Mouse (Mus musculus): ENCODE data around the gene Tssk1. TPM values are rescaled to one million over a fixed set of nuclear protein-coding genes. Genes with fewer than 3 reads are reported as not detected.

Gene Tssk1
- polyA plus RNA-seq, 2 experiments, result not detected

DNA sequence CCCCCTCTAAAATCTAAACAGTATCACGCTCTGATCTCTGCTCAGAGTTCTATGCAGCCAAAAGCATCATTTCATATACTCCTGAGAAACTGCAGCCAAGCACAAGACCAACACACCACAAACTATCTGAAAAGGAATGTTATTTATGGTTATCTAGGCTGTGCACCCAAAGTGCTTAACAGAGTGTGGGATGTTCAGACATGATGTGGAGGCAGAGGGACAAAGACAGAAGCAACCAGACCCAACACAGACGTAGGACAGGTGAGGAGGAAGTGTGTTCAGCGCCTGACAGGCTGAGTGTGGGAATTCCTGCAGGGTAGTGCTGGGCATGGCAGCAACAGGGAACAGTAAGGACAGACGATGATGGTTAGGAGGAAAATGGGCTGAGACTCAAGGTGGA, 14.5 kb upstream of the Tssk1 start:
- Histone ChIP-seq H3K4me1 (replicated peaks; ENCODE audit: control insufficient read depth in 2 of 2, insufficient read depth in 2 of 2, low read length in 1 of 2) (peaks cover 0 to 5% of the 10 kb centered on the region in 2 experiments; a peak in 2 of 4 replicates), H3K9me3 (ENCODE audit: control insufficient read depth, low read length) (no peaks in the 10 kb centered on the region; the same call in 1 of the 2 replicates), H3K4me2 (ENCODE audit: low read depth) (no peak overlapping the region), H3K36me3 (replicated peaks; ENCODE audit: control insufficient read depth, insufficient read depth, low read depth) (no peaks in the 10 kb centered on the region; the same call in none of the 2 replicates), H3K27me3 (ENCODE audit: control insufficient read depth, insufficient read depth, low read length) (no peaks in the 10 kb centered on the region), H3K4me3 (ENCODE audit: insufficient read depth in 1 of 2, low read depth in 2 of 2, low read length in 2 of 2) (no peak overlapping the region), H3K27ac (no peak overlapping the region), H3K9ac (replicated peaks) (no peak overlapping the region)
- ATAC-seq (ENCODE audit: insufficient read depth), result no peak
- 78% methylated on average over 4 of the region's 4 CpGs for WGBS (ENCODE audit: insufficient replicate concordance)
- no peak for DNase-seq (ENCODE audit: low read depth in 3 of 3, low spot score in 3 of 3)
- TF ChIP-seq EP300 (IDR thresholded peaks at IDR 0.05; ENCODE audit: low read depth) (no peak), CTCF (IDR thresholded peaks at IDR 0.05; ENCODE audit: low read depth) (no peak)

DNA sequence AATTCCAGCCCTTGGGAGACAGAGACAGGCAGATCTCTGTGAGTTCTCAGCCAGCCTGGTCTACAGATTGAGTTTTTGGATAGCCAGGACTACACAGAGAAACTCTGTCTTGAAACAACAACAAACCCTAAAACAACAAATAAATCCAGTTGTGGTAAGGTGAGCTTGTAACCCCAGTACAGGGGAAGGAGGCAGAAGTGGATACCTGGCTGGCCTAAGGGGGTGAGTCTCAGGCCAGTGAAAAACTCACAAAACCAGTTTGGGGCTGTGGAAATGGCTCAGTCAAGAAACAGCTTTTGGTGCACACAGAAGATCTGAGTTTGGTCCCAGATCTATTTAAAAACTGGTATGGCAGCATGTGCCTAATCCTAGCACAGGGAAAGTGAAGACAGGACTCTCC, 11.8 kb upstream of the Tssk1 start:
- Histone ChIP-seq H3K27ac (no peak overlapping the region), H3K9me3 (ENCODE audit: control insufficient read depth, low read length) (no peaks in the 10 kb centered on the region; the same call in 1 of the 2 replicates)

DNA sequence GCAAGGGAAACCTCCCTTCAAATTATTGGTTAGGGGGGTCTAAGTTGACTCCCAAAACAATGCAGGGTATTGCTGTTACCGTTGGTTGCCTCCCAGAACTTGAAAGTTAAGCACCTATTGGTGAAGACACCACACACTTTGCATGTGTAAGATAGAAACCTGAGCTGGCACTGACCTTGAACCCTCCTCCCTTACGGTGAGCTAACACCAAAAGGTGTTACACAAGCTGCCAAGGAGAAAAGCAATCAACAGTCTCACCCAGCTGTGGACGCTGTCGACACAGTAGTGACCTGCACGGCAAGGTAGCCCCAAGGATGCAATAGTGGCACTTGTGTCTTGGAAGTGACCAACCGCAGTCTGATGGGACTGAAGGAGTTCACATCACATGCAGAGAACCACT, 9.9 kb upstream of the Tssk1 start:
- no peak for DNase-seq (ENCODE audit: low read depth in 3 of 3, low spot score in 3 of 3)
- no peaks in the 10 kb centered on the region for H3K9me3 ChIP-seq (ENCODE audit: control insufficient read depth, low read length)
- TF ChIP-seq CTCF (IDR thresholded peaks at IDR 0.05; ENCODE audit: low read depth), result no peak
- TF ChIP-seq EP300 (IDR thresholded peaks at IDR 0.05; ENCODE audit: low read depth), result no peak

More for the DNA sequence above, 11.8 kb upstream of the Tssk1 start:
- Histone ChIP-seq H3K4me1 (replicated peaks; ENCODE audit: control insufficient read depth in 2 of 2, insufficient read depth in 2 of 2, low read length in 1 of 2) (peaks cover 0 to 6% of the 10 kb centered on the region in 2 experiments; a peak in 1 of 4 replicates), H3K36me3 (replicated peaks; ENCODE audit: control insufficient read depth, insufficient read depth, low read depth) (no peaks in the 10 kb centered on the region; the same call in none of the 2 replicates), H3K4me3 (ENCODE audit: insufficient read depth in 1 of 2, low read depth in 2 of 2, low read length in 2 of 2) (no peak overlapping the region), H3K9ac (replicated peaks) (no peak overlapping the region), H3K4me2 (ENCODE audit: low read depth) (no peak overlapping the region), H3K27me3 (ENCODE audit: control insufficient read depth, insufficient read depth, low read length) (no peaks in the 10 kb centered on the region)
- DNase-seq (ENCODE audit: low read depth in 3 of 3, low spot score in 3 of 3) (no peak), ATAC-seq (ENCODE audit: insufficient read depth) (no peak)
- TF ChIP-seq CTCF (IDR thresholded peaks at IDR 0.05; ENCODE audit: low read depth) (no peak), EP300 (IDR thresholded peaks at IDR 0.05; ENCODE audit: low read depth) (no peak)

DNA sequence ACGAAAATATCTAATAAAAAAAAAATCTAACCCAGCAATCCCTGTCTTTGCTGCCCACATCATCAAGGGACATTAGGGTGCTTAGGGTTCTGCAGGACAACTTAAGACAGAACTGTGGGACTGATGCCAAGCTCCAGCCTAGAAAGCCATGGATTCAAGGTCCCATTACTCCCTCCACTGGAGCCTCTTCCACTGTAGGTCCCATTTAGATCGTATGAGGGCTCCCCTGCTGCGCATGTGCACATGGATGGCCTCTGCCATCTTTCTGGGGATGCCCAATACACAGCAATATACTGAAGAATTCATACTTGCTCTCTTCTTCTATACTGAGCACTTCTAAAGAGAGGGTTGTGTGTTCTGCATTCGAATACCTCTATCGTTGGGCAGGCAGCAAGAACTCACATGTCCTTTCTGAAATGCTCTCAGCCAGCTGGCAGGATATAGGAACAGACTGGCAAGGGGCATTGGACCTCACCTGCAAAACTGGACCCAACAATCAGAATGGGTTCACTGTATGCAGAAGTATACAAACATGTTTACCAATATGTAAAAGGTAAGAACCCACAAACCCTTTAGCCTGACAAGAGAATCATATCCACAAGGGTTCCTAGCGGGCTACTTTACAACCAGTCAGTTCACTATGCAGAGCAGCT, 4.2 kb upstream of the Tssk1 start:
- 79% methylated on average over 6 of the region's 6 CpGs for WGBS (ENCODE audit: insufficient replicate concordance)
- Histone ChIP-seq H3K9me3 (ENCODE audit: control insufficient read depth, low read length) (no peaks in the 10 kb centered on the region), H3K4me3 (ENCODE audit: insufficient read depth in 1 of 2, low read depth in 2 of 2, low read length in 2 of 2) (peak overlapping the region; percentile 86 to 100), H3K27me3 (ENCODE audit: control insufficient read depth, insufficient read depth, low read length) (no peaks in the 10 kb centered on the region), H3K4me2 (ENCODE audit: low read depth) (peak overlapping the region; percentile 90), H3K9ac (replicated peaks) (peak overlapping the region; percentile 97), H3K4me1 (replicated peaks; ENCODE audit: control insufficient read depth in 2 of 2, insufficient read depth in 2 of 2, low read length in 1 of 2) (peaks cover 7 to 20% of the 10 kb centered on the region in 2 experiments), H3K27ac (0 out of 2 replicates have a peak overlapping the region, but pooled peaks have one; percentile 4), H3K36me3 (replicated peaks; ENCODE audit: control insufficient read depth, insufficient read depth, low read depth) (no peaks in the 10 kb centered on the region)
- DNase-seq (ENCODE audit: low read depth in 3 of 3, low spot score in 3 of 3), result no peak
- ATAC-seq (ENCODE audit: insufficient read depth), result no peak
- TF ChIP-seq CTCF (IDR thresholded peaks at IDR 0.05; ENCODE audit: low read depth), result no peak
- no peak for TF ChIP-seq EP300 (IDR thresholded peaks at IDR 0.05; ENCODE audit: low read depth)

More for the DNA sequence above, 9.9 kb upstream of the Tssk1 start:
- H3K4me2 ChIP-seq (ENCODE audit: low read depth), result no peak overlapping the region
- WGBS (ENCODE audit: insufficient replicate concordance), result 74% methylated on average over 6 of the region's 6 CpGs
- H3K4me3 ChIP-seq (ENCODE audit: insufficient read depth in 1 of 2, low read depth in 2 of 2, low read length in 2 of 2), result no peak overlapping the region
- ATAC-seq (ENCODE audit: insufficient read depth), result no peak
- H3K4me1 ChIP-seq (replicated peaks; ENCODE audit: control insufficient read depth in 2 of 2, insufficient read depth in 2 of 2, low read length in 1 of 2), result peaks cover 0 to 6% of the 10 kb centered on the region in 2 experiments; a peak in 1 of 4 replicates
- H3K27ac ChIP-seq, result no peak overlapping the region
- H3K9ac ChIP-seq (replicated peaks), result no peak overlapping the region
- no peaks in the 10 kb centered on the region; the same call in none of the 2 replicates for H3K36me3 ChIP-seq (replicated peaks; ENCODE audit: control insufficient read depth, insufficient read depth, low read depth)
- H3K27me3 ChIP-seq (ENCODE audit: control insufficient read depth, insufficient read depth, low read length), result no peaks in the 10 kb centered on the region

DNA sequence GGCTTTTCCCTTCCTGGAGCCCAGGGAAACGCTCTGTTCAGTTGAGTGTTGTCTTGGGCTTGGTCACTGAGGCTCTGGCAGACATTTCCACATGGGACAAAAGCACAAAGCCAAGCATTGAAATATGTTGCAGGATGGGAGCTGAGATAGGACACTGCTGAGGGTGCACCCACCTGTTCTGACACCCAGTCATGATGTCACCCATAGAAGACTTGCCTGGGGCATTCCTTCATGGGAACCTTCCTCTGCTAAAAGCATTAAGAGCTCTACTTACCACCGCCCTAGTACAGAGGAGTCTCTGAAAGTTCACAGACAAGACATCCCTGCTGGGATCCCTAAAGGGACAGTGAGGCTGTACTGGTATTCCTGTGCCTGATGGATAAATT, 3.7 kb upstream of the Tssk1 start:
- Histone ChIP-seq H3K4me3 (ENCODE audit: insufficient read depth in 1 of 2, low read depth in 2 of 2, low read length in 2 of 2) (peak overlapping the region; percentile 86 to 100), H3K27ac (peak overlapping the region; percentile 81), H3K9ac (replicated peaks) (peak overlapping the region; percentile 97), H3K36me3 (replicated peaks; ENCODE audit: control insufficient read depth, insufficient read depth, low read depth) (no peaks in the 10 kb centered on the region), H3K4me1 (replicated peaks; ENCODE audit: control insufficient read depth in 2 of 2, insufficient read depth in 2 of 2, low read length in 1 of 2) (peaks cover 7 to 20% of the 10 kb centered on the region in 2 experiments), H3K9me3 (ENCODE audit: control insufficient read depth, low read length) (no peaks in the 10 kb centered on the region), H3K4me2 (ENCODE audit: low read depth) (peak overlapping the region; percentile 90), H3K27me3 (ENCODE audit: control insufficient read depth, insufficient read depth, low read length) (no peaks in the 10 kb centered on the region)
- no peak for DNase-seq (ENCODE audit: low read depth in 3 of 3, low spot score in 3 of 3)
- ATAC-seq (ENCODE audit: insufficient read depth), result no peak
- no peak for TF ChIP-seq CTCF (IDR thresholded peaks at IDR 0.05; ENCODE audit: low read depth)
- no peak for TF ChIP-seq EP300 (IDR thresholded peaks at IDR 0.05; ENCODE audit: low read depth)
- 62% methylated on average over 2 of the region's 2 CpGs for WGBS (ENCODE audit: insufficient replicate concordance)
